Mouse (Mus musculus): Measurements from ENCODE around the gene Il18. TPM values are rescaled to one million over a fixed set of nuclear protein-coding genes. Genes with fewer than 3 reads are reported as not detected.
A peak's percentile ranks its signal among the peaks of the same experiment; 100 is the strongest.

Il18 gene
- total and polyA plus RNA-seq, 3 experiments, result 0.53 to 1.2 (median 1.0) TPM

GRCm38 (mm10) chr9:50521562-50521961 lies 33.1 kb upstream of the Il18 start:
- Histone ChIP-seq H3K27ac (no peak overlapping the region), H3K9ac (ENCODE audit: low read depth, low read length) (no peak overlapping the region), H3K4me1 (ENCODE audit: control insufficient read depth, insufficient read depth, low read length) (peaks cover 4% of the 10 kb centered on the region), H3K27me3 (ENCODE audit: control insufficient read depth, insufficient read depth, low read length) (no peaks in the 10 kb centered on the region), H3K36me3 (ENCODE audit: control insufficient read depth, insufficient read depth, low read length) (peaks cover 5% of the 10 kb centered on the region; the same call in 1 of the 2 replicates), H3K4me3 (no peak overlapping the region), H3K79me2 (replicated peaks; ENCODE audit: control insufficient read depth, insufficient read depth, low read length) (no peaks in the 10 kb centered on the region)
- TF ChIP-seq POLR2A (IDR thresholded peaks at IDR 0.05; ENCODE audit: insufficient read depth, low read depth, low read length) (no peak), EP300 (IDR thresholded peaks at IDR 0.05; ENCODE audit: insufficient read depth, low read depth, low read length) (no peak), CTCF (IDR thresholded peaks at IDR 0.05) (peak; percentile 55)
- WGBS, result 40% methylated on average over 2 of the region's 2 CpGs
- no peak for DNase-seq
- intact Hi-C loops (cut with DNase I), result loop anchor here (10.0 kb wide), 1 partner anchor 143 kb away; no protein-coding TSS in a partner anchor

- no peak for TF ChIP-seq EP300 (IDR thresholded peaks at IDR 0.05; ENCODE audit: insufficient read depth, low read depth, low read length)
- no peak for TF ChIP-seq CTCF (IDR thresholded peaks at IDR 0.05)
- no peak for TF ChIP-seq POLR2A (IDR thresholded peaks at IDR 0.05; ENCODE audit: insufficient read depth, low read depth, low read length)
- intact Hi-C loops (cut with DNase I), result loop anchor here (10.0 kb wide), 1 partner anchor 142 kb away; no protein-coding TSS in a partner anchor
- H3K79me2 ChIP-seq (replicated peaks; ENCODE audit: control insufficient read depth, insufficient read depth, low read length), result no peaks in the 10 kb centered on the region
- H3K27ac ChIP-seq, result no peak overlapping the region
- peaks cover 5% of the 10 kb centered on the region; the same call in 1 of the 2 replicates for H3K36me3 ChIP-seq (ENCODE audit: control insufficient read depth, insufficient read depth, low read length)
- H3K4me3 ChIP-seq, result no peak overlapping the region
- no peak for DNase-seq
- WGBS, result 77% methylated on average over 5 of the region's 5 CpGs
- no peak overlapping the region for H3K9ac ChIP-seq (ENCODE audit: low read depth, low read length)
- peaks cover 4% of the 10 kb centered on the region for H3K4me1 ChIP-seq (ENCODE audit: control insufficient read depth, insufficient read depth, low read length)
- H3K27me3 ChIP-seq (ENCODE audit: control insufficient read depth, insufficient read depth, low read length), result no peaks in the 10 kb centered on the region
These were observed 32.1 kb upstream of the Il18 start for GRCm38 (mm10) chr9:50522574-50522973.

- TF ChIP-seq EP300 (IDR thresholded peaks at IDR 0.05; ENCODE audit: insufficient read depth, low read depth, low read length), result no peak
- TF ChIP-seq CTCF (IDR thresholded peaks at IDR 0.05), result no peak
- no peak for TF ChIP-seq POLR2A (IDR thresholded peaks at IDR 0.05; ENCODE audit: insufficient read depth, low read depth, low read length)
- no peaks in the 10 kb centered on the region; the same call in none of the 2 replicates for H3K4me1 ChIP-seq (ENCODE audit: control insufficient read depth, insufficient read depth, low read length)
- no peaks in the 10 kb centered on the region for H3K79me2 ChIP-seq (replicated peaks; ENCODE audit: control insufficient read depth, insufficient read depth, low read length)
- no peaks in the 10 kb centered on the region for H3K27me3 ChIP-seq (ENCODE audit: control insufficient read depth, insufficient read depth, low read length)
- no peak overlapping the region for H3K27ac ChIP-seq
- H3K36me3 ChIP-seq (ENCODE audit: control insufficient read depth, insufficient read depth, low read length), result peaks cover 5% of the 10 kb centered on the region; the same call in 1 of the 2 replicates
- no peak for DNase-seq
- intact Hi-C loops (cut with DNase I), result loop anchor here (5.0 to 10.0 kb wide), 2 partner anchors 140 to 237 kb away; no protein-coding TSS in a partner anchor
- H3K4me3 ChIP-seq, result no peak overlapping the region
- no peak overlapping the region for H3K9ac ChIP-seq (ENCODE audit: low read depth, low read length)
- WGBS, result 87% methylated on average over 5 of the region's 5 CpGs
These were observed 29.7 kb upstream of the Il18 start for GRCm38 (mm10) chr9:50524936-50525335.

GRCm38 (mm10) chr9:50525585-50525984 lies 29.0 kb upstream of the Il18 start:
- Histone ChIP-seq H3K27me3 (ENCODE audit: control insufficient read depth, insufficient read depth, low read length) (no peaks in the 10 kb centered on the region), H3K79me2 (replicated peaks; ENCODE audit: control insufficient read depth, insufficient read depth, low read length) (no peaks in the 10 kb centered on the region), H3K27ac (no peak overlapping the region), H3K36me3 (ENCODE audit: control insufficient read depth, insufficient read depth, low read length) (peaks cover 5% of the 10 kb centered on the region; the same call in 1 of the 2 replicates), H3K4me3 (no peak overlapping the region), H3K9ac (ENCODE audit: low read depth, low read length) (no peak overlapping the region), H3K4me1 (ENCODE audit: control insufficient read depth, insufficient read depth, low read length) (no peaks in the 10 kb centered on the region; the same call in none of the 2 replicates)
- DNase-seq, result no peak
- WGBS, result 79% methylated on average over 5 of the region's 5 CpGs
- intact Hi-C loops (cut with DNase I), result loop anchor here (5.0 to 10.0 kb wide), 2 partner anchors 139 to 237 kb away; no protein-coding TSS in a partner anchor
- TF ChIP-seq POLR2A (IDR thresholded peaks at IDR 0.05; ENCODE audit: insufficient read depth, low read depth, low read length) (no peak), CTCF (IDR thresholded peaks at IDR 0.05) (no peak)

GRCm38 (mm10) chr9:50527860-50528259 lies 26.8 kb upstream of the Il18 start:
- TF ChIP-seq CTCF (IDR thresholded peaks at IDR 0.05), result no peak
- H3K27ac ChIP-seq, result peak overlapping the region; percentile 94
- no peak for DNase-seq
- H3K79me2 ChIP-seq (replicated peaks; ENCODE audit: control insufficient read depth, insufficient read depth, low read length), result no peaks in the 10 kb centered on the region
- peak overlapping the region; percentile 80 for H3K4me3 ChIP-seq
- no peaks in the 10 kb centered on the region for H3K27me3 ChIP-seq (ENCODE audit: control insufficient read depth, insufficient read depth, low read length)
- intact Hi-C loops (cut with DNase I), result loop anchor here (1.0 to 10.0 kb wide), 4 partner anchors 65 to 234 kb away; no protein-coding TSS in a partner anchor
- H3K36me3 ChIP-seq (ENCODE audit: control insufficient read depth, insufficient read depth, low read length), result no peaks in the 10 kb centered on the region
- peak overlapping the region; percentile 21; the same call in 1 of the 2 replicates for H3K9ac ChIP-seq (ENCODE audit: low read depth, low read length)
- no peaks in the 10 kb centered on the region; the same call in 1 of the 2 replicates for H3K4me1 ChIP-seq (ENCODE audit: control insufficient read depth, insufficient read depth, low read length)
- 29% methylated on average over 7 of the region's 7 CpGs for WGBS

GRCm38 (mm10) chr9:50528293-50528892 lies 26.2 kb upstream of the Il18 start, which contains the start of gene Pts:
Pts (minus strand) TSS chr9:50528724.
- Histone ChIP-seq H3K27me3 (ENCODE audit: control insufficient read depth, insufficient read depth, low read length) (no peaks in the 10 kb centered on the region), H3K4me1 (ENCODE audit: control insufficient read depth, insufficient read depth, low read length) (no peaks in the 10 kb centered on the region; the same call in 1 of the 2 replicates), H3K4me3 (peak within 1 kb of the TSS; percentile 80), H3K9ac (ENCODE audit: low read depth, low read length) (peak within 1 kb of the TSS; percentile 75), H3K27ac (peak within 1 kb of the TSS; percentile 94), H3K36me3 (ENCODE audit: control insufficient read depth, insufficient read depth, low read length) (no peaks in the 10 kb centered on the region), H3K79me2 (replicated peaks; ENCODE audit: control insufficient read depth, insufficient read depth, low read length) (no peaks in the 10 kb centered on the region)
- under 1% methylated on average over 54 of the region's 54 CpGs for WGBS
- intact Hi-C loops (cut with DNase I), result loop anchor here (1.0 to 10.0 kb wide), 4 partner anchors 65 to 234 kb away; no protein-coding TSS in a partner anchor
- peak; percentile 96 to 98 for DNase-seq
- TF ChIP-seq POLR2A (IDR thresholded peaks at IDR 0.05; ENCODE audit: insufficient read depth, low read depth, low read length), result peak; percentile 92
- peak; percentile 70 for TF ChIP-seq CTCF (IDR thresholded peaks at IDR 0.05)
- TF ChIP-seq EP300 (IDR thresholded peaks at IDR 0.05; ENCODE audit: insufficient read depth, low read depth, low read length), result peak; percentile 58
